Mouse (Mus musculus) liver, adult 2 months (tissue): ENCODE measurements at regions not wholly inside any gene's neighbourhood (a gene's known extent, or its start where the extent isn't known, plus 50 kb on each side); places are given as distances from the start of the nearest gene placed in this dataset.

Experiments used
- CTCF ChIP-seq: fragments of 200-500 bp; IDR thresholded peaks from 2 replicates; pipeline ENCODE4 v1.5.1; 2011; ENCODE audit warnings: low read depth, low read length, control low read depth
- POLR2A ChIP-seq: fragments of 200-500 bp; IDR thresholded peaks from 2 replicates; pipeline ENCODE4 v1.6.1; 2011; ENCODE audit warnings: low read length, control low read depth; ENCODE audit not compliant: insufficient read depth; ENCODE audit errors: extremely low read depth

GRCm38 (mm10) chr11:43343574-43343973 lies 82.5 kb downstream of the Pttg1 start:
- no peak for TF ChIP-seq CTCF
- no peak for TF ChIP-seq POLR2A
